Mouse (Mus musculus): Measurements from ENCODE around the gene Ghrhr.

DNA sequence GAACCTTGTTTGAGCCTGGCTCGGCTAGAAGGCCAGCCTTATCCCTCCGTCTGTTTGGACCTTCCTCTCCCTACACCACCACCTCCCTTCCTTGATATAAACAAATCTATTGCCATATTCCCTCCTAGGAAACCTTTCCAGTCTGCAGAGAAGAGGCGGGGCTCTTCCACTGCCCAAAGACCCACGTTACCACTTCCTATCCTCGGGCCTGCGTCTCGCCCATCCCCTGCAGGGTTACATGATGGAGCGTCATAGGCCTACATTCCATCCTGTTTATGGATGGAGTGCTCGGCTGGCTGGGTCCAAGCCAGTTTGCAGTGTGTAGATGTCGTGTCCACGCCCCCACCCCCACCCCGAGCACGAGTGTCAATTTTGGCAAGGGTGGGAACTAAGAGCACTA lies 48.8 kb upstream of the Ghrhr start:
- TF ChIP-seq CTCF (IDR thresholded peaks at IDR 0.05; ENCODE audit: low read depth, low read length) (no peak), POLR2A (IDR thresholded peaks at IDR 0.05; ENCODE audit: extremely low read depth, insufficient read depth, low read length) (no peak)
